Mouse (Mus musculus) small intestine, adult 2 months (tissue): ENCODE measurements around the gene Dmc1.

Source experiments
- CTCF ChIP-seq: fragments of 200-500 bp; IDR thresholded peaks from 2 replicates; pipeline ENCODE4 v1.5.1; 2012; ENCODE audit warnings: low read depth, mild to moderate bottlenecking, control low read depth, inconsistent platforms, low read length, moderate library complexity, mixed read lengths; ENCODE audit not compliant: insufficient replicate concordance, insufficient read length; ENCODE audit errors: extremely low read depth
- POLR2A ChIP-seq: fragments of 200-500 bp; IDR thresholded peaks from 2 replicates; pipeline ENCODE4 v1.6.1; 2012; ENCODE audit warnings: low read depth, mild to moderate bottlenecking, control low read depth, inconsistent platforms, low read length, moderate library complexity

- TF ChIP-seq CTCF (no peak), POLR2A (no peak)
These were observed 4.7 kb downstream of the Dmc1 start for GRCm38 (mm10) chr15:79600176-79600575.
